Mouse (Mus musculus): ENCODE results near the gene Glt28d2. TPM values are rescaled to one million over a fixed set of nuclear protein-coding genes. Genes with fewer than 3 reads are reported as not detected.
A peak's percentile ranks its signal among the peaks of the same experiment; 100 is the strongest.

Glt28d2 gene
- total and polyA plus RNA-seq, 2 experiments from 2014 or later, result 0.16 to 0.42 TPM

DNA sequence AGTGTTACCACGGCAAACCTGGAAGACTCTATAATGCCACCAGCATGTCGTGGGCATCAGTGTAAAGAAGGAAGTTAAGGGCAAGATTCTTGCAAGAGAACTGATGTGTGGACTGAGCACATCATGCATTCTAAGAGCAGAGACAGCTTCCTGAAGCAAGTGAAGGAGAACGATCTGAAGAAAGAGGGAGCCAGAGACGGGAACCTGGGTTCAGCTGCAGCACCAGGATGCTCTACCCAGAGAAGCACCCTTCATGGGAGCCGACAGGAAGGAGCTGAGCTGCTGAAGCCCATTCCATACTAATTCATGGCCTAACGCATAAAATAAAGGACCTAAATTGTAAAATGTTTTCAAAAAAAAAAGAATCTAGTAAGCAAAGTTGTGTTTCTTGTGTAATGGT lies 27.5 kb upstream of the Glt28d2 start:
- no peak for DNase-seq (ENCODE audit: low spot score)
- Histone ChIP-seq H3K27me3 (ENCODE audit: insufficient read depth, low read length) (no peaks in the 10 kb centered on the region), H3K27ac (ENCODE audit: low read depth, low read length) (no peak overlapping the region), H3K36me3 (ENCODE audit: insufficient read depth, low read length) (no peaks in the 10 kb centered on the region), H3K4me2 (ENCODE audit: low read depth, low read length, poor library complexity, severe bottlenecking) (no peak overlapping the region), H3K9ac (replicated peaks; ENCODE audit: low read length, poor library complexity, severe bottlenecking) (no peak overlapping the region), H3K4me3 (ENCODE audit: low read depth, low read length) (no peak overlapping the region), H3K9me3 (ENCODE audit: low read length) (no peaks in the 10 kb centered on the region), H3K4me1 (ENCODE audit: insufficient read depth, low read length) (no peaks in the 10 kb centered on the region)
- no peak for ATAC-seq (ENCODE audit: low FRiP score)
- TF ChIP-seq CTCF (IDR thresholded peaks at IDR 0.05), result no peak
- 94% methylated on average over 6 of the region's 6 CpGs for WGBS

DNA sequence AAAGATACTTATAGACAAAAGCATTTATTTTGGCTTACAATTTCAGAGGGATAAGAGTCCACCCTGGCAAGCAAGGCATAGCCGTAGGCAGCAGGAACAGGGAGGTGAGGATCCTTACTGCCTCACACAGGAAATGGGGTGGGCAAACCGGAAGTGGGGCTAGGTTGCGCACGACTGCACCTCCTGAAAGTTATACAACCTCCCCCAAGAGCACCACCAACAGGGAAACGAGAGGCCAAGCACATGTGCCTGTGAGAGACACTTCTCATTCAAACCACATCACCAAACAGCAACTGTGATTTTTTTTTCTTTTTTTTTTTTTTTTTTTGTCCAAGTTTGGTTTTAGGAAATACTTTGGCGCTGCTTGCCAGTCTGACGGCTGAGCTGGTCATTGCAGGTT lies 19.8 kb upstream of the Glt28d2 start:
- no peak overlapping the region for H3K27ac ChIP-seq (ENCODE audit: low read depth, low read length)
- no peaks in the 10 kb centered on the region for H3K27me3 ChIP-seq (ENCODE audit: insufficient read depth, low read length)
- ATAC-seq (ENCODE audit: low FRiP score), result no peak
- H3K4me3 ChIP-seq (ENCODE audit: low read depth, low read length), result no peak overlapping the region
- no peak for DNase-seq (ENCODE audit: low spot score)
- TF ChIP-seq CTCF (IDR thresholded peaks at IDR 0.05), result no peak
- H3K9me3 ChIP-seq (ENCODE audit: low read length), result no peaks in the 10 kb centered on the region
- H3K4me2 ChIP-seq (ENCODE audit: low read depth, low read length, poor library complexity, severe bottlenecking), result no peak overlapping the region
- H3K36me3 ChIP-seq (ENCODE audit: insufficient read depth, low read length), result no peaks in the 10 kb centered on the region
- no peaks in the 10 kb centered on the region for H3K4me1 ChIP-seq (ENCODE audit: insufficient read depth, low read length)
- 82% methylated on average over 7 of the region's 7 CpGs for WGBS
- no peak overlapping the region for H3K9ac ChIP-seq (replicated peaks; ENCODE audit: low read length, poor library complexity, severe bottlenecking)

DNA sequence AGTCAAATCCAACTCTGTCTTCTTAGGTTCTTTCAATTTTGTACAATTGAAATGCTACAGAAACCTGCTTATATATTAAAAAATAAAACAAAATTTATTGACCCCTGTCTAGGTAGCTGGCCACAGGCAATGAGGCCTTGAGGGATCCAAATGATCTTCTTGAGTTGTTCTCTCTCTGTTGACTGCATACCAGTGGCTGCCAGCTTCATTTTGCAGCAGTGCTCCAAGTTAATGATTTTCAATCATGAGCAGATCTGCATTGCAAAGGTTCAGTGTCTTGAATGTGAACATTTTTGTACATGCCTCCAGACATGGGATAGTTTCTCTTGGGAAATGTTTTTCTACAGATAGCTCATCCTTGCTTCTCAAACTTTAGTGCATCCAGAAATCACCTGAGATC lies 17.1 kb upstream of the Glt28d2 start:
- ATAC-seq (ENCODE audit: low FRiP score) (no peak), DNase-seq (ENCODE audit: low spot score) (no peak)
- H3K4me2 ChIP-seq (ENCODE audit: low read depth, low read length, poor library complexity, severe bottlenecking), result no peak overlapping the region
- H3K4me3 ChIP-seq (ENCODE audit: low read depth, low read length), result no peak overlapping the region
- H3K36me3 ChIP-seq (ENCODE audit: insufficient read depth, low read length), result no peaks in the 10 kb centered on the region
- H3K9me3 ChIP-seq (ENCODE audit: low read length), result no peaks in the 10 kb centered on the region
- no peak overlapping the region for H3K9ac ChIP-seq (replicated peaks; ENCODE audit: low read length, poor library complexity, severe bottlenecking)
- TF ChIP-seq CTCF (IDR thresholded peaks at IDR 0.05), result no peak
- no peak overlapping the region for H3K27ac ChIP-seq (ENCODE audit: low read depth, low read length)
- no peaks in the 10 kb centered on the region for H3K27me3 ChIP-seq (ENCODE audit: insufficient read depth, low read length)
- no peaks in the 10 kb centered on the region for H3K4me1 ChIP-seq (ENCODE audit: insufficient read depth, low read length)

GRCm38 (mm10) chr3:85895020-85895419 lies 7.7 kb upstream of the Glt28d2 start:
- no peaks in the 10 kb centered on the region for H3K36me3 ChIP-seq (ENCODE audit: insufficient read depth, low read length)
- H3K4me3 ChIP-seq (ENCODE audit: low read depth, low read length), result no peak overlapping the region
- no peak for ATAC-seq (ENCODE audit: low FRiP score)
- no peak overlapping the region for H3K27ac ChIP-seq (ENCODE audit: low read depth, low read length)
- no peak overlapping the region for H3K4me2 ChIP-seq (ENCODE audit: low read depth, low read length, poor library complexity, severe bottlenecking)
- H3K9me3 ChIP-seq (ENCODE audit: low read length), result no peaks in the 10 kb centered on the region
- no peaks in the 10 kb centered on the region for H3K4me1 ChIP-seq (ENCODE audit: insufficient read depth, low read length)
- H3K9ac ChIP-seq (replicated peaks; ENCODE audit: low read length, poor library complexity, severe bottlenecking), result no peak overlapping the region
- 95% methylated on average over 5 of the region's 5 CpGs for WGBS
- no peaks in the 10 kb centered on the region for H3K27me3 ChIP-seq (ENCODE audit: insufficient read depth, low read length)
- no peak for TF ChIP-seq CTCF (IDR thresholded peaks at IDR 0.05)
- DNase-seq (ENCODE audit: low spot score), result no peak

GRCm38 (mm10) chr3:85891571-85891970 lies 4.3 kb upstream of the Glt28d2 start:
- Histone ChIP-seq H3K9me3 (ENCODE audit: low read length) (no peaks in the 10 kb centered on the region), H3K27ac (ENCODE audit: low read depth, low read length) (no peak overlapping the region), H3K4me1 (ENCODE audit: insufficient read depth, low read length) (peaks cover 10% of the 10 kb centered on the region; the same call in 1 of the 2 replicates), H3K36me3 (ENCODE audit: insufficient read depth, low read length) (no peaks in the 10 kb centered on the region), H3K9ac (replicated peaks; ENCODE audit: low read length, poor library complexity, severe bottlenecking) (no peak overlapping the region), H3K4me2 (ENCODE audit: low read depth, low read length, poor library complexity, severe bottlenecking) (no peak overlapping the region), H3K27me3 (ENCODE audit: insufficient read depth, low read length) (peaks cover 15% of the 10 kb centered on the region), H3K4me3 (ENCODE audit: low read depth, low read length) (no peak overlapping the region)
- ATAC-seq (ENCODE audit: low FRiP score) (no peak), DNase-seq (ENCODE audit: low spot score) (no peak)
- TF ChIP-seq CTCF (IDR thresholded peaks at IDR 0.05), result no peak
- 62% methylated on average over 1 of the region's 1 CpGs for WGBS

DNA sequence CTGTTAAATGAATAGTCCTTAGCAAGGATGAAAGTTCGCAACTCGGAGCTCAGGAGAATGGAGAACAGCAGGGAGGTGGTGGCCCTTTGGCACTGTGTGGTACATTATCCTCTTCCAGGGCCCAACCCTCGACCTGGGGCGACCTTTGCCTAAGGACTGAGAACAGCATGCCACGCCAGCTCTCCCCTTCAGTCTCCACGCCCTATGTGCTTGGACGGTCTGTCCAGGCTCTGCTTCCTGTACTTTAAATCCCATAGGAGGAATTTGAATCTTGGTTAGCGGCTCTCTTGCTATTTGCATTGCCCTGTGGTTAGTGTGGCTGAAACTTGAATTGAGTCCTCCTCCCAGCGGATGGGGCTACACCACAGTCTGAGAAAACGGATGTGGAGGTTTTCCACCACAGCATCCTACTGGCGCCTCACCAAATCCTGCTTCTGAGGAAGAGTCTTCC lies 930 bp upstream of the Glt28d2 start:
- H3K9me3 ChIP-seq (ENCODE audit: low read length), result no peaks in the 10 kb centered on the region
- ATAC-seq (ENCODE audit: low FRiP score) (no peak), DNase-seq (ENCODE audit: low spot score) (no peak)
- peak overlapping the region; percentile 99 for H3K4me2 ChIP-seq (ENCODE audit: low read depth, low read length, poor library complexity, severe bottlenecking)
- H3K9ac ChIP-seq (replicated peaks; ENCODE audit: low read length, poor library complexity, severe bottlenecking), result no peak overlapping the region
- peaks cover 22% of the 10 kb centered on the region for H3K27me3 ChIP-seq (ENCODE audit: insufficient read depth, low read length)
- H3K4me1 ChIP-seq (ENCODE audit: insufficient read depth, low read length), result peaks cover 10% of the 10 kb centered on the region; the same call in 1 of the 2 replicates
- no peaks in the 10 kb centered on the region for H3K36me3 ChIP-seq (ENCODE audit: insufficient read depth, low read length)
- peak overlapping the region; percentile 60; the same call in 1 of the 2 replicates for H3K4me3 ChIP-seq (ENCODE audit: low read depth, low read length)
- no peak overlapping the region for H3K27ac ChIP-seq (ENCODE audit: low read depth, low read length)
- WGBS, result 9% methylated on average over 11 of the region's 11 CpGs
- no peak for TF ChIP-seq CTCF (IDR thresholded peaks at IDR 0.05)

Measured in midbrain, postnatal 0 days (tissue).